Mouse (Mus musculus): ENCODE measurements around the gene Tmem121b.
A peak's percentile ranks its signal among the peaks of the same experiment; 100 is the strongest.

Gene Tmem121b

DNA sequence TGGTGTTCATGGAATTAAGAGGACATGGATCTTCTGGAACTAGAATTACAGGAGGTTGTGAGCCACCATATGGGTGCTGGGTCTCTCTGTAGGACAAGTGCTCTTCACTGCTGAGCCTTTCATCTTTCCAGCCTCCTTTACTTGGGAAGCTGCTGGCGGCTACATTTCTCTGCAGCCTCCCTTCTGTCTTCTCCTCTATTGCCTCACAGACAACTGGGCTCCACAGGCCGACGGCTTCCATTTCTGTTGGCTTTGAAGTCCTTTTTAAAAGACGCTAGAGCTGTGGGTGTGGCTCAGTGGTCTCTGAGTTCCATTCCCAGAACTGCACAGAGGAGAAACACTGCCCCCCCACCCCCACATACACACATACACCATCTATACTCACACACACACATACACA lies 28.2 kb downstream of the Tmem121b start:
- DNase-seq (ENCODE audit: low spot score) = no peak

DNA sequence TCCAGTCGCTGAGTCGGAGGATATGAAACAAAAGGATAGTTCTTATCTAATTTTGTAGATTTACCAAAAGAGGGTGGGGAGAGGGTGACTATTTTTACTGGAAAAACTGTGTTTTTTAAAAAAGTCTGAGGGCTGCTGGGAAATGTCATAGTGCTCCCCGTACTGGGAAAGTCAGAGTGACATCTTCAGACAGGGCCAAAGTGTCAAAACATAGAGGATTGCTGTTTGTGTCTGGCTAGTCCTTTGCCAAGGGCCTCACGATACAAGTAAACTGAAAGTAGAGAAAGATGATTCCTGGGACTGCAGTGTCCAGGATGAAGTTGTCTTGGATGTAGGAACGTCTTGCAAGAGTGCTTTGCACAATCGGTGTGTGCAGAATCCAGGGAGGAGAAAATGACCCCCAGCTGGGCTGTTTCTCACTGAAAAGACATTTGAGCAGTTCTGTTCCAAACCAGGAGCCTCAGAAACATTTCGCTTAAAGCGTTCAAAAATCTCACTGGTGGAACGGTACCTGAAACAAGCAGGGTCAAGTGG lies 29.1 kb downstream of the Tmem121b start:
- peak; percentile 18 for DNase-seq (ENCODE audit: low spot score)

DNA sequence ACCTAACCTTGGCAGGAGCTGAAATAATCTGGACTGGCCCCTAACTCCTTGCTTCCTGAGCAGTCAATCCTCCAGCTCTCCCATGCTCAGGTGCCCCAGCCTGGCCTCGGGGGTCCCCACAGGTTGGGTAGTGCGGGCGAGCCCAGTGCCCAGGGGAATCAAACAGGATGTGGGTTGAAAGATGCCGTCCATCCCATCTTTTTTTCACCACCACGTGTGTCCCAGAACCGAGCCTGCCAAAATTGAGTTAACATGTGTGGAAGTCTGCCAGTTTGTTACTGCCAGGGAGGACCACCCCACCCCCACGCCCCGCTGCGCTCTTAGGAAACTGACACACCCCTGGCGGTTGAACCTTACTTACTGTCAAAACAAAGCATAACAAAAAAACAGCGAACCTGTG lies 29.7 kb downstream of the Tmem121b start:
- DNase-seq (ENCODE audit: low spot score) = peak; percentile 63

DNA sequence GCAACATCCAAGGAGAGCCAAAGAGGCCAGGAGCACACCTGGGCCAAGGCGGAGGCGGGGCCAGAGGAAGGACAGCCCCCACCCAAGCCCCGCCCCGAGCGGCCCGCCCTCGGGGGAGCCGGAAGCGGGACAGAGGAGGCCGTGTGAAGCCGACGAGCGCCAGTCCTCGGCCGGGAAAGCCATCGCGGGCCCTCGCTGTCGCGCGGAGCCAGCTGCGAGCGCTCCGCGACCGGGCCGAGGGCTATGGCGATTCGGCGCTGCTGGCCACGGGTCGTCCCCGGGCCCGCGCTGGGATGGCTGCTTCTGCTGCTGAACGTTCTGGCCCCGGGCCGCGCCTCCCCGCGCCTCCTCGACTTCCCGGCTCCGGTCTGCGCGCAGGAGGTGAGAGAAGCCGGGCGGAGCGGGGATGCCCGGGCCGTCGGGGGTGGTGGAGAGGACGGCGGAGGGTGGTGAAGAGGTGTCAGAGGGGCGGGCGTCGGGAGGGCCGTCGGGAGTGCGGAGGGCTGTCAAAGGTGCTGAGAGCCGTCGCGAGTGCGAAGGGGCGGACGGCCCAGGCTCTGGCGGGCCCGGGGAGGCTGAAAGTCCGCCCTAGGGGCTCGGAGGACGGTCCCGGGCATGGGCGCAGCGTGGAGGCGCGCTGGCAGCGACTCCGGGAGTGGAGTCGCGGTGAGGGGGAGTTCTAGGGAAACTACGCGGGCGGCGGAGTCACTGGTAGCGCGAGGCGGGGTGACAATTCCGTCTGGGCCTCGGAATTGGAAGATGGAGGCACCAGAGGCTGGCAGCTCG lies 30.3 kb downstream of the Tmem121b start, which contains the start of gene Il17ra:
Gene Il17ra, plus strand, starts transcription at position 162 of the 786 bp plus-strand sequence.
- DNase-seq (ENCODE audit: low spot score) = peak; percentile 31

DNA sequence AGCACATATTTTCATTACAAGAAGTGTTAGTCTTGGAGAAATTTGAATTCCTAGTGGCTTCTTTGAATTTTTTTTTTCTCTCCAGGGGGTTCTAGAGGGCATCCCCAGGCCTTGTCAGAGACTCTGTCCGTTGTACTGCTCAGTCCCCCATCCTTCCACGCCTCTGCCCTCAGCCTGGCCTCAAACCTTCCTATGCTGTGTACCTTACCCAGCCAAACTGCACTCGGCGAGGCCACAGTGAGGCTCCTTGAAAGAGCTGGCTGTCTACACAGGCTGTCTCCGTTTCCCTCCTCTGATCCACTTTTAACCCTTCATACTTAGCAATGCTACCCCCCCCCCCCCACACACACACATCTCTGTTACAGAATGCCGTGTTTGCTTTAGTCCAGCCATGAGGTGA lies 31.4 kb downstream of the Tmem121b start:
- DNase-seq (ENCODE audit: low spot score) = no peak

DNA sequence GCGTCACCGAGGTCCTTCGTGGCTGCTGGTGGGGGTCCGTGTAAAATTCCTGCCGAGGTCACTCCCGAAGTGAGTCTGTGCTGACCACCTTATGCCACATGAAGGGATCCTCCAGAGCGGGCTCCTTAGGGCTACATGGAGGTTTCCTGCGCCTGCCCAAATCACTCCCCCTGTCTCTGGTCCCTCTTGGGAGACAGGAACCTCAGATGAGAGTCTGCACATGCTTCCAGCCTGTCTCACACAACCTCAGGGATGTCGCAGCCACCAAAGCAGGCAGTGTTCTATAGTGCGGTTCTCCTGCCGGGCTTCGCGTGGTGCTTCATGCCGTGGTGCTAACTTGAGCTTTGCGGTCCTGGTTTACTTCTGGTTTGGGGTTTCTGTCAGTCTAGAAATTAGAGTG lies 32.4 kb downstream of the Tmem121b start:
- DNase-seq (ENCODE audit: low spot score) = no peak

DNA sequence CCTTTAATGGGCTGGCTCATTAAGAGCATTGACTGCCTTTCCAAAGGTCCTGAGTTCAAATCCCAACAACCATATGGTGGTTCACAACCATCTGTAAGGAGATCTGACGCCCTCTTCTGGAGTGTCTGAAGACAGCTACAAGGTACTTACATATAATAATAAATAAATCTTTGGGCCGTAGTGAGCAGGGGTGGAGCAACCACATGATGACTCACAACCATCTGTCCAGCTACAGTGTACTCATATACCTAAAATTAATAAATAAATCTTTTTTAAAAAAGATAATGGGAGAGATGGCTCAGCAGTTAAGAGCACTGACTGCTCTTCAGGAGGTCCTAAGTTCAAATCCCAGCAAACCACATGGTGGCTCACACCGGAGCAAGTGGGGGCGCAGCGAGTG lies 35.9 kb downstream of the Tmem121b start:
- no peak for DNase-seq (ENCODE audit: low spot score)

DNA sequence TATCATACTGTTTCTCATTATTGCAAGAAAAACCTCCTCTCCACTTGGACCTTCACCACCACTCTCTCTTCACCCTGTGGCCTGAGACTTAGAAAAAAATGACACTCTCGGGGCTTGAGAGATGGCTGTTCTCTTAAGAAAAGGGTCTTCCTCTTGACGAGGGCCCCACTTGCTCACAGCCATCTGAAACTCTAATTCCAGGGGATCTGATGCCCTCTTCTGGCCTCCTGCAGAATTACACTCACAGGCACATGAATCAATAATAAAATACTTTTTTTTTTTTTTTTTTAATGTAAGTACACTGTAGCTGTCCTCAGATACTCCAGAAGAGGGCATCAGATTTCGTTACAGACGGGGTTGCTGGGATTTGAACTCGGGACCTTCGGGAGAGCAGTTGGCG lies 36.5 kb downstream of the Tmem121b start:
- DNase-seq (ENCODE audit: low spot score) = no peak

DNA sequence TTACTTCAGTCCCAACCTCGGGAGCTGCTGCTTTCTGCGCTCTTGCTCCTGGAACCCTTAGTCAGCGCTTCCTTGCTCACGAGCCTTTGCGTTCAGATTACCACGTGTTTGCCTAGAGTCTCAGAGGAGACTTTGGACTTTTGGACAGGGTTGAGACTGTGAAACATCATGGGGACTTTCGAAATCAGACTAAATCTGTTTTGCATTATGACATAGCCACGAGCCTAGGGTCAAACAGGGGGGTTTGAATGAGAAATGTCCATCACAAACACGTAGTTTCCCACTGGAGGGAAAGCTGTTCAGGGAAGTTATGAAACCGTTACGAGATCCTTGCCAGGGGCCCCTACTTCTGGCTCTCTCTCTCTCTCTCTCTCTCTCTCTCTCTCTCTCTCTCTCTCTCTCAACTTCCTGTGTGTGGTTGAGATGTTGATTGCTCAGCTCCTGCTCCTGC lies 39.0 kb downstream of the Tmem121b start:
- DNase-seq (ENCODE audit: low spot score) = no peak

DNA sequence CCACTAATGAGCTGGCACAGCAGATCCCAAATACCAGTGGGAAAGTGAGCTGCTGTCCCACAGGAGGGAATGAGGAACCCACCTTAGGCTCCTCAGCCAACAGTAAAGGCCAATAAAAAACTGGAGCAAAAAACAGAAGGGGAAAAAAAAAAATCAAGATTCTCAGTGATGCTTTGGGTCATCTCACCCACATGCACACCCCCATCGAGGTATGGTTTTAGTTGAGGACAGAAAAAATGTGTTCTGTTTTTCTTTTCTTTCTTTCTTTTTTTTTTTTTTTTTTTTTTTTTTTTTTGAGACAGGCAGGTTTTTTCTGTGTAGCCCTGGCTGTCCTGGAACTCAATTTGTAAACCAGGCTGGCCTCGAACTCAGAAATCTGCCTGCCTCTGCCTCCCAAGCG lies 40.1 kb downstream of the Tmem121b start:
- no peak for DNase-seq (ENCODE audit: low spot score)

DNA sequence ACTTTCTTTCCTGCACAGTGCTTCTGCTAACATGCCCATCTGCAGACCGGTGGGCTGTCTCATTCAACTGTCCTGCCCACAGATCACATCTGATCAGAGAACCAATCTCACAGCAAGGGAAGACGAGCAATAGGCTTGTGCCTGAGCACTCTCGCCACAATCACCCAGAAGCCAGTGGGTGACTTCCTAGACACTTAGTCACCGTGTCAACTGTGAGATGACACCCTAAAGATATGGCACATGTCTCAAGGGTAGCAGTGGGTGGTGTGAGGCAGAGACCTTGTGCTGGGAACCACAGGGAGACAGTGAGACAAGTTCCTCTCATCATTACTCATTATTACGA lies 40.5 kb downstream of the Tmem121b start:
- DNase-seq (ENCODE audit: low spot score) = no peak

DNA sequence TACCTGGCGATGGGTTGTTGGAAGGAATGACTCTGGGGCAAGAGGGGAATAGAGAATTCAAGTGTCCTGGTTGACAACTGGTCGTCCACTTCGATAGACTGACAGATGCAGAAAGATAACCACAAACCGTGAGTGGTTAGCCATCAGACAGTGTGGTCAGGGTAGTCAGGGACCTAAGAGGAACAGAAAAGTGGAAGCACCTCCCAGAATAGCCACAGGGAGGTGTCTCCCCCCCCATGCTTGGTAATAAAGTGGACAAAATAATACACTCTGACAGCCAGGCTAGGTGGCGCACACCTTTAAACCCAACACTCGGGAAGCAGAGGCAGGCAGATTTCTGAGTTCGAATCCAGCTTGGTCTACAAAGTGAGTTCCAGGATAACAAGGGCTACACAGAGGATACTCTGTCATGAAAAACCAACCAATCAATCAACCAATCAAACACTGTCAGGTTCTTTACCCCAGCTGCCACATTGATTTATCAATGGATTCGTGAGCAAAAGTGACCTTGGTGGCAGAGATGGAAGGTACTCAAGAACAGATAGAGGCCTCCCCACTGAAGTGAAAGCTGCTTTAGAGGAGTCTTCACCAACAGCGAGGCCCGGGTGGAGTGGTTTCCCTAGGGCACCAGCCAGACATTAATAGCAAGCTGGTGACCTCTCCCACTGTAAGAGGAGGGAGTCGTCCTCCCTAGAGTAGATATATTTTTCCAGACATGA lies 41.1 kb downstream of the Tmem121b start:
- DNase-seq (ENCODE audit: low spot score) = no peak

DNA sequence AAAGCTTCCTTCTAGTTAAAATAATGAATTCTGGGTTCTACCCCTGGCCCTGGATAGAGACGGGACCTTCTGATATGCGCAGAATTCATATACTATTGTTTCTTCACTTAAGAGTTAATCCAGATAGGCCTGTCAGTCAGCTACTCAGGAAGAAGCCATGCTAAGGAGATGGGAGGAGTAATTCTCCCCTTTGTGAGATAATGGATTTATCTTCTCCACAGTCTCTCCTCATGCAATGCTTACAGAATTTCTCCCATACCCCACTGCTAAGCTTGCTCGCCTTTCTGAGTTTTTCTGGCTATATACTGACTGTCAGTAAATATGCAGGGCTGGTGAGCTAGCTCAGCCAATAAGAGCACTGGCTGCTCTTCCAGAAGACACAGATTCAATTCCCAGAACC lies 43.4 kb downstream of the Tmem121b start:
- no peak for DNase-seq (ENCODE audit: low spot score)

DNA sequence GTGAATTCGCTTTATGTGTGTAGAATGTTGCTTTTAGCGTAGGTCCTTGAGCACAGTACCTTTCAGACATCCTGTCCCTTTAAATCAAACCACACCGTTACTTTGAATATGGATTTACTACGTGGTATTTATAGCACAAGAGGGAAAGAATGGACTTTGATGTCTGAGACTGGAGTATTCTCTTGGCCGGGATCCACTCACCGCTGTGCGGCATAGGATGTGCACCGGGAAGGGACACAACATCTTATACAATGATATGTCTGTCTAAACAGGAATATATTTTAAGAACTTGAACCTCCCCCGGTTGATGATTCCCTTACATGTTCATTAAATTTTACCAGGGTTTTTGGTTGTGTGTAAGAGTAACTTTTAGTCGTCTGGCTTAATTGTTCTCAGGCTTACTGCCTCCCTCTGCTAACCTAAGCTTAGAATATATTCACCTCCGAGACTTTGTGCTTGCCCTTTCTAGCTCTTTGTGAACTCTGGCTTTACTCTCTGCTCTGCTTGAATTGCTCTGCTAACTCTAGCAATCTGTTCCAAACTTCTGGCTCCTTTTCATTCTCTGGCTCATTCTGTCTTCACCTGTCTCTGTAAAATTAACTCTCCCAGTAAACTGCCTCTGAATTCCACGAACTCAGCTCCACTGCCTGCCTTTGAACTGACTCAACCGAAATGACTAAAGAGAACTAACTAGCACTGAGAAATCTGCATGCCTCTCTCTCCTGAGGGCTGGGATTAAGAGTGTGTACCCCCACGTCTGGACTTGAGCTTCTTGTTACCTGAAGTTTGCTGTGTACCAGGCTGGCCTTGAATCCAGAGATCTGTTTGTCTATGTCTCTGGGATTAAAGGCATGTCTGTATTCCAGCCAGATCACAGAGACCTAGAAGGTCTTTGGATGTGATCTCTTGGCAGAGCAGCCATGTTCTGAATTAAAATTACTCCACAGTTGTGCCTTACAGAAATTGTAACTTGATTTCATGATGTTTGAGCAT lies 49.9 kb downstream of the Tmem121b start:
- DNase-seq (ENCODE audit: low spot score) = no peak

DNA sequence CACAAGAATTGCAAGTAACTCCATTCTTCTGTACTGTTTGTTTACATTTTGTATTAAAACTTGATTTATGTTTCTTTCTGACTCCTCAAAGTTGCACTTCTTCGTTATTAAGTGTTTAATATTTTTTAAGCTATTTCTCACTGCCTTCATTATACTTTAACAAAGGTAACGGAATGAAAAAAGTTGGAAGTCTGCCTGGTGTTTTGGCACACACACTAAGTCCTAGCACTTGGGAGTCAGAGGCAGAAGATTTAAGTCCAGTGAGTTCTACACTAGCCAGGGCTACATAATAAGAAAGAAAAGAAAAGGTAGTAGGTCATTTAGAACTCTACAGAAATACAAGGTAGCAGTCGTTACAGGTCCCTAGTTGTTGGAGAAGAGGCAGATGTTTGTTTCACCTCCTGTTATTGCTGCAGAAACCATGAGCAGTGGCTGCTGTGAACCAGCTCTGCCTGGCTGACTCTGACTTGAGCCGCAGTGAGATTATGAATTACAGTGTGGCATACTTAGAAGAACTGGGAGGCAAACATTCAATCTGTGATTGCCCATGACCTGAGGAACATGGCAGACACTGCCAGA lies 51.3 kb downstream of the Tmem121b start:
- DNase-seq (ENCODE audit: low spot score) = no peak
